Mouse (Mus musculus) heart, adult 2 months (tissue): ENCODE data around the gene Krt75. TPM values are rescaled to one million over a fixed set of nuclear protein-coding genes. Genes with fewer than 3 reads are reported as not detected.

Experiments used
- DNase-seq, 2 experiments: peaks; one replicate each; pipeline ENCODE4 v3.0.0; 2021
- H3K27ac ChIP-seq: fragments of 200-600 bp; 2 replicates; pipeline ENCODE4 v1.8.1; 2022
- H3K27me3 ChIP-seq: fragments of 200-500 bp; 2 replicates; pipeline ENCODE4 v1.6.1; 2012; ENCODE audit warnings: mild to moderate bottlenecking, low read length, inconsistent platforms, mixed read lengths; ENCODE audit not compliant: control insufficient read depth, insufficient read depth
- H3K36me3 ChIP-seq: fragments of 200-500 bp; 2 replicates; pipeline ENCODE4 v1.6.1; 2012; ENCODE audit warnings: low read length, inconsistent platforms; ENCODE audit not compliant: control insufficient read depth, insufficient read depth
- H3K4me1 ChIP-seq: fragments of 200-500 bp; 2 replicates; pipeline ENCODE4 v1.6.1; 2011; ENCODE audit warnings: low read length; ENCODE audit not compliant: control insufficient read depth, insufficient read depth
- H3K4me3 ChIP-seq: fragments of 200-600 bp; 2 replicates; pipeline ENCODE4 v1.8.1; 2022
- H3K79me2 ChIP-seq: fragments of 200-500 bp; replicated peaks from 2 replicates; pipeline ENCODE4 v1.6.1; 2012; ENCODE audit warnings: mild to moderate bottlenecking, inconsistent platforms, low read length, moderate library complexity, mixed read lengths; ENCODE audit not compliant: control insufficient read depth, insufficient read depth
- H3K9ac ChIP-seq: fragments of 200-500 bp; 2 replicates; pipeline ENCODE4 v1.6.1; 2012; ENCODE audit warnings: low read depth, mild to moderate bottlenecking, control low read depth, inconsistent platforms, low read length, mixed read lengths
- CTCF ChIP-seq: fragments of 200-600 bp; IDR thresholded peaks from 2 replicates; pipeline ENCODE4 v1.8.1; 2022; ENCODE audit warnings: antibody characterized with exemption, mild to moderate bottlenecking, moderate library complexity
- EP300 ChIP-seq: fragments of 200-500 bp; IDR thresholded peaks from 2 replicates; pipeline ENCODE4 v1.6.1; 2011; ENCODE audit warnings: low read depth, low read length, control low read depth; ENCODE audit not compliant: insufficient read depth
- POLR2A ChIP-seq: fragments of 200-500 bp; IDR thresholded peaks from 2 replicates; pipeline ENCODE4 v1.6.1; 2011; ENCODE audit warnings: mild to moderate bottlenecking, low read depth, low read length, control low read depth; ENCODE audit not compliant: insufficient read depth
- WGBS: fragments of 180-500 bp; shearing (Covaris S2); methylation state at CpG from one replicate; pipeline ENCODE4 v1.1.7; 2018; 5-methylcytosine and 5-hydroxymethylcytosine counted together
- intact Hi-C: fragments of 180-260 bp; cut with DNase I; formaldehyde crosslinking; loops from one replicate; pipeline ENCODE4 v1.15.1; 2025
- polyA plus RNA-seq: library from polyadenylated mRNA; depleted of rRNA; stranded (reverse); fragments of >200 nt; gene quantifications from 2 replicates; pipeline ENCODE4 v1.2.3, GENCODE M21; 2012
- total RNA-seq, 2 experiments: library from RNA; stranded (reverse); gene quantifications; 2 replicates each; pipeline ENCODE4 v1.2.3; 2021

Krt75 gene
- total and polyA plus RNA-seq, 3 experiments: not detected

DNA sequence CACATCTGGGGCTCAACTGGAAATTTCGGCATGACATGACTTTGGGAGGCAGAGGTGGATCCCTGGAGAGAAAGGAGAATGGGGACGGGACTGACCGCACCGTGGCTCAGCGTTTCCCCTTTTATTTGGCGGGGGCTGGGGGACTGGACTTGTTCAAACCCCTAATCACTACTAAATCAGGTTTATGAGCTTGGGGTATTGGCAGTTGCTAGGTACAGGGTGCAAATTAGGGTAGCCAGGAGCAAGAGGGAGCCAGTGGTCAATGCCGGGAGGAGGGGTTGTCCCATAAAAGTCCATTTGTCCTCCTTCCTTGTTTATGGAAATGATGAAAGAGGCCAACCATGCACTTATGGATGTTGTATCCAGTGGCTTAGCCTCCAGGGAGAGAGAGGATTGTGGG is 23.1 kb downstream of the Krt75 start, which contains the start of gene Krt82:
TSS of gene Krt82 (minus strand) at position 101 of the 400 bp plus-strand sequence.
- no peak within 1 kb of the TSS for H3K27ac ChIP-seq
- no peaks in the 10 kb centered on the region for H3K36me3 ChIP-seq
- no peaks in the 10 kb centered on the region; the same call in 1 of the 2 replicates for H3K27me3 ChIP-seq
- TF ChIP-seq EP300 (no peak), POLR2A (no peak), CTCF (no peak)
- H3K4me3 ChIP-seq: no peak within 1 kb of the TSS
- no peak for DNase-seq
- no peaks in the 10 kb centered on the region for H3K4me1 ChIP-seq
- no peak within 1 kb of the TSS for H3K9ac ChIP-seq
- intact Hi-C loops: no loop called here
- no peaks in the 10 kb centered on the region for H3K79me2 ChIP-seq
- 83% methylated on average over 7 of the region's 7 CpGs for WGBS

DNA sequence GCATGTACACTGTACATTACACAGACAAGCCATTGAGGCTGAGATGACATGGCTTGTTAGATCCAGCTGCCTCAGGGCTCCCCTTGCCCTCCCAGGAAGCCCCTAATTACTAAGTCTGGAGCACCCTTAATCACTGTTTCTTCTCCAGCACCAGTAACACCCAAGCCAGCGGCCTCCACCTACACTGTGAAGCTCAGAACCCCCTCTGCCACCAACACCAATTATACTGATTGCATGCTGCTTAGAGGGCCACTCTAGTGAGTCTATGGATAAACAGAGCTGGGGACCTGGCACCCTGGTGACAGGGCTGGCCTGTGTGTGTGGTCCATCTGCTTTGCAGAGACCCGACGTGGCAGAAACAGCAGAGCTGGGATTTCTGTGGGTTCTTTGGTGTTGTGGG is 29.2 kb downstream of the Krt75 start:
- WGBS: 64% methylated on average over 3 of the region's 3 CpGs
- Histone ChIP-seq H3K9ac (no peak overlapping the region), H3K4me3 (no peak overlapping the region), H3K27ac (no peak overlapping the region), H3K4me1 (no peaks in the 10 kb centered on the region), H3K79me2 (no peaks in the 10 kb centered on the region), H3K36me3 (no peaks in the 10 kb centered on the region), H3K27me3 (no peaks in the 10 kb centered on the region)
- TF ChIP-seq EP300: no peak
- no peak for TF ChIP-seq POLR2A
- TF ChIP-seq CTCF: no peak
- no peak for DNase-seq
- intact Hi-C loops: no loop called here

DNA sequence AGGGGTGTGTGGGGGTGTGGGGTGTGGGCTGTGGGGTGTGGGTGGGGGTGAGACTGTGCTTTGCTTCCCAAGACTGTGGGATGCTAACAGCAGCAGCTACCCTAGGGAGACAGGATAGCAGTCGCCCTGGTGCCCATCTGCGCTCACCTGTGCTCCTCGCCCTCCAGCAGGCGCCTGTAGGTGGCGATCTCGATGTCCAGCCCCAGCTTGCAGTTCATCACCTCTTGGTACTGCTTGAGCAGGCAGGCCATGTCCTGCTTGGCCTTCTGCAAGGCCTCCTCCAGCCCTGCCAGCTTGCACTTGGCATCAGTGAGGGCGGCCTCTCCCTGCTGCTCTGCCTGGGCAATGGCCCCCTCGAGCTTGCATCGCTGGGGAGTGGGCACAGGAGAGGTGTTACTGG is 31.2 kb downstream of the Krt75 start:
- Histone ChIP-seq H3K4me3 (no peak overlapping the region), H3K27ac (no peak overlapping the region), H3K27me3 (no peaks in the 10 kb centered on the region), H3K4me1 (no peaks in the 10 kb centered on the region), H3K79me2 (no peaks in the 10 kb centered on the region), H3K36me3 (no peaks in the 10 kb centered on the region), H3K9ac (no peak overlapping the region)
- TF ChIP-seq CTCF: no peak
- TF ChIP-seq POLR2A: no peak
- TF ChIP-seq EP300: no peak
- no peak for DNase-seq
- 60% methylated on average over 9 of the region's 9 CpGs for WGBS
- intact Hi-C loops: no loop called here

DNA sequence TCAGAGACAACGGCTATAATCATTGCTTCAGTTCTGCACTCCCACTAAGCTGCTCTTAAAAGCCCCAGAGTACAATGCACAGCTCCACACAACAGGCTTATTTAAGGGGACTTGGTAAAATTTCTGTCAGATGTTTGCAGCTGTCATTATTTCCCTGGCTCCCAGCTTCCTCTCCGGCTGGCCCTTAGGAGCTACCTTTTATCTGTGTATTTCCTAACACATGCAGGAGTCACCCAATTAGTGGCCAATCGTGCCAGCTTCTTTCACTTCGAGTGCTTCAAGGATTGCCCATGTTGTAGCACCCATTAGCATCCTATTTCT is 35.2 kb downstream of the Krt75 start:
- no peak overlapping the region for H3K4me3 ChIP-seq
- H3K9ac ChIP-seq: no peak overlapping the region
- H3K4me1 ChIP-seq: no peaks in the 10 kb centered on the region
- TF ChIP-seq POLR2A (no peak), CTCF (no peak), EP300 (no peak)
- H3K27ac ChIP-seq: no peak overlapping the region
- no peaks in the 10 kb centered on the region for H3K79me2 ChIP-seq
- H3K36me3 ChIP-seq: no peaks in the 10 kb centered on the region
- DNase-seq: peak in 1 of 2 experiments; percentile 7
- intact Hi-C loops: no loop called here
- WGBS: 57% methylated on average over 4 of the region's 4 CpGs
- H3K27me3 ChIP-seq: no peaks in the 10 kb centered on the region; the same call in 1 of the 2 replicates

DNA sequence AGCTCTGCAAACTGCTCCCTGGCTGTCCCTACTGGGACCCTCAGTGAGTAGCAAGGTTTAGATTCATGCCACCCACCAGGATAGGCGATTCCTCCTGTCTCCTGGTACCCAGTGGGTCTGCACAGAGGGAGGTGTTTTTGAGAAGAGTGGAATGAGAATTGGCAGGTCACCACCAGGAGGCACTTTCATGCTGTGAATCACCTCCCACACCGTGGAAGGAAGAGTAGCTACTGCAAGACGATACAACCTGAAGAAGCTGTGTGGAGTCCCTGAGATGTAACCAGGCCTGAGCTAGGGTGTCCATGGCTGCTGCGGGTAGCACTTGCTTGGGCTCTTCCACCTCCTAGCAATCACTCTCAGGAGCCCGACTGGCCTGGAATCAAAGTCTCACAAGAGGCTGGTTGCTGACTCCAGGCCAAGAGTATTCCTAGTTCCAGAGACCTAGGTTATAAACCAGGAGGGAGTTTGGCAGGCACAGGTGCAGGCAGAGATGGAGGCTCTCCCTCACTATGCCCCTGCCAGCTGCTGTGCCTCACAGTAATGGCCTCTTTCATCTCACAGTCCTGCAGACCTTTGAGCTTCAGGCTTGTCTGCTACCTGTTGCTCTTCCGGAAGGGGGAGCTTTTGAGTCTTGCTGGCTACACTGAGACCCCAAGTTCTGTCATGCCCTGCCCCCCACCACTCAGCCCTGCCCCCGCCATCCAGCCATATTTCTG is 35.7 kb downstream of the Krt75 start:
- no peaks in the 10 kb centered on the region for H3K79me2 ChIP-seq
- peak; percentile 15; the same call in 1 of the 2 replicates for TF ChIP-seq CTCF
- TF ChIP-seq POLR2A: no peak
- TF ChIP-seq EP300: no peak
- no peak overlapping the region for H3K27ac ChIP-seq
- 32% methylated on average over 7 of the region's 7 CpGs for WGBS
- H3K4me3 ChIP-seq: no peak overlapping the region
- intact Hi-C loops: no loop called here
- no peaks in the 10 kb centered on the region for H3K4me1 ChIP-seq
- H3K9ac ChIP-seq: no peak overlapping the region
- H3K27me3 ChIP-seq: no peaks in the 10 kb centered on the region; the same call in 1 of the 2 replicates
- DNase-seq: no peak
- no peaks in the 10 kb centered on the region for H3K36me3 ChIP-seq

DNA sequence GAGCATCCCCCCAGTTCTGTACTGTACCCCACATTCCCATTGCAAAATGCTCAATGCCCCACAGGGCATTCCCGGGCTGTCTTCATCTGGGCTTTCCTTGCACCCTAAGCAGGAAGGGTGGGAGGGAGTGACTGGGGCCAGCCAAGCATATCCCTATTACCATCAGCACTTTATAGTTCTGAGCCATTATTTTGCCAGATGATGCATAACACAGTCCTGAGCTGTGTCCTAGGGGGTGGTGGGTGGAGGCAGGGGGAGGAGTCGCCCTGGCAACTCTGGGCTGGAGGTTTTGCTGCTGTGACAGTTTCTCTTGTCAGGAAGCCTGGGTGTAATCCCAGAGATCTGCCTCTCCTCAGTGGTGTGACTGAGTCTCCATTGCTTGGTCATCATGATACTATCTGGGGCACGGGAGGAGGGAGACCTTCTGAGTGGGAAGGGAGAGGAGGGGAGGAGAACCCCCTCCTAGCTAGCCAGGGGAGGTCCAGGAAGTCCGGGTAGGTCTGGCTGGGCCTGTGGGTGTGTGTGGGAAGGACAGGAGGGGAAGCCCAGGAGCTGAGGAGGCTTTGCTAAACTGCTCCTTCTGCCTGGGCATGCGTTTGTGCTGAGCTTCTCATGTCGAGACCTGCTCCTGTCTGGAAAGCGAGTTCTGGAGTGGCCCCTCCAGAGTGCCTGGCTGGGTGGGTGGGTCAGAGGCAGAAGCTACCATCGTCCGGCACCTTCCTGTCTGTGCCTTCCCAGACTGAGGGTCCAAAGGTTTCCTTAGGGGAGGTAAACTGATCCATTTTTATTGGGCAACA is 37.5 kb downstream of the Krt75 start:
- WGBS: 50% methylated on average over 9 of the region's 9 CpGs
- intact Hi-C loops: no loop called here

More for the DNA sequence above, 37.5 kb downstream of the Krt75 start:
- no peak for TF ChIP-seq POLR2A
- TF ChIP-seq EP300: no peak
- TF ChIP-seq CTCF: no peak
- DNase-seq: no peak
- Histone ChIP-seq H3K27me3 (no peaks in the 10 kb centered on the region; the same call in 1 of the 2 replicates), H3K79me2 (no peaks in the 10 kb centered on the region), H3K4me3 (no peak overlapping the region), H3K9ac (no peak overlapping the region), H3K27ac (no peak overlapping the region), H3K36me3 (no peaks in the 10 kb centered on the region), H3K4me1 (no peaks in the 10 kb centered on the region)
